13 mouse cellular contexts compared by ENCODE assay signal in genomic region chr16:49016620-49017332, GRCm38 (mm10). TPM values are rescaled to one million over a fixed set of nuclear protein-coding genes. Genes with fewer than 3 reads are reported as not detected.
A peak's percentile ranks its signal among the peaks of the same experiment; 100 is the strongest.
DNase-seq lines count a peak whose midpoint lies in the region; ATAC-seq and TF ChIP-seq lines count a peak whose summit lies in the region.
"Had no signal": no experiment of that assay in that cellular context is flagged by ENCODE, and none has a peak within 500 bp of the region (broad histone marks: within the 10 kb centered on the region; RNA-seq: fewer than 3 reads in every experiment).

No protein-coding gene starts in this region.

- H3K4me2 ChIP-seq in kidney, postnatal 0 days (ENCODE audit: low read length) = no peak overlapping the region
- H3K4me2 ChIP-seq: embryonic facial prominence, embryonic 12.5 days; heart, embryonic 12.5 days; lung, embryonic 15.5 days had no signal

- WGBS in kidney, postnatal 0 days = 71% methylated on average over 5 of the region's 5 CpGs

- peak; percentile 62 for TF ChIP-seq CTCF in kidney, postnatal 0 days (IDR thresholded peaks at IDR 0.05; ENCODE audit: low read depth)

- no peak overlapping the region for H3K9ac ChIP-seq in kidney, postnatal 0 days (ENCODE audit: low read depth, low read length)
- H3K9ac ChIP-seq: embryonic facial prominence, embryonic 12.5 days; heart, embryonic 12.5 days; lung, embryonic 15.5 days had no signal

- peak; percentile 69 for DNase-seq in kidney, postnatal 0 days (ENCODE audit: low spot score)
- no peak for DNase-seq in kidney, postnatal 36 days
- DNase-seq in thymus, postnatal 0 days (ENCODE audit: low spot score) = peak; percentile 18
- DNase-seq in thymus, postnatal 36 days = no peak
- peak; percentile 36 for DNase-seq in telencephalon, adult 2 months (ENCODE audit: low read depth, low spot score)
- DNase-seq in urinary bladder, postnatal 4 days (ENCODE audit: low spot score in 2 of 2) = no peak
- no peak for DNase-seq in ovary, postnatal 10 days (ENCODE audit: low spot score)
- DNase-seq: adrenal gland, adult 8-10 months; thymus, adult 2 months had no signal

- peaks cover 20% of the 10 kb centered on the region for H3K36me3 ChIP-seq in kidney, postnatal 0 days (ENCODE audit: insufficient read depth, low read length)

- no peaks in the 10 kb centered on the region for H3K4me1 ChIP-seq in kidney, postnatal 0 days (replicated peaks; ENCODE audit: insufficient read depth, low read length)
- H3K4me1 ChIP-seq: embryonic facial prominence, embryonic 12.5 days; heart, embryonic 12.5 days; lung, embryonic 15.5 days had no signal

- H3K27me3 ChIP-seq in kidney, postnatal 0 days (ENCODE audit: insufficient read depth, low read length) = no peaks in the 10 kb centered on the region
- H3K27me3 ChIP-seq: embryonic facial prominence, embryonic 12.5 days; heart, embryonic 12.5 days; lung, embryonic 15.5 days had no signal

- H3K27ac ChIP-seq in kidney, postnatal 0 days = no peak overlapping the region
- H3K27ac ChIP-seq: embryonic facial prominence, embryonic 12.5 days; lung, embryonic 15.5 days had no signal

- no peak for ATAC-seq in kidney, postnatal 0 days (replicated peaks; ENCODE audit: low FRiP score, low read depth)
- peak; percentile 79 for ATAC-seq in common myeloid progenitor, adult 5-6 weeks (replicated peaks; ENCODE audit: low read depth, poor library complexity, severe bottlenecking)

- H3K9me3 ChIP-seq in kidney, postnatal 0 days (replicated peaks; ENCODE audit: low read length) = no peaks in the 10 kb centered on the region
- H3K9me3 ChIP-seq: embryonic facial prominence, embryonic 12.5 days; heart, embryonic 12.5 days; lung, embryonic 15.5 days had no signal

- H3K4me3 ChIP-seq in kidney, postnatal 0 days (replicated peaks; ENCODE audit: low read depth, low read length) = no peak overlapping the region
- H3K4me3 ChIP-seq: embryonic facial prominence, embryonic 12.5 days; heart, embryonic 12.5 days; lung, embryonic 15.5 days had no signal

RNA-seq across cellular contexts. Expression of gene Cip2a, which starts 22.8 kb away (rescaled TPM):
- polyA plus RNA-seq in kidney, postnatal 0 days (2015; fragmentation: Nextera tagmentation; extraction: Ambion mirVana) = 11.7 and 12.1 TPM in 2 replicates
- polyA plus RNA-seq in thymus, postnatal 0 days (2015; fragmentation: Nextera tagmentation; extraction: Ambion mirVana) = 32.5 and 33.5 TPM in 2 replicates
- 117 and 145 TPM in 2 replicates for total RNA-seq in common myeloid progenitor, adult 5-6 weeks (2017)

RNA-seq across cellular contexts. Expression of gene Dzip3, which starts 22.8 kb away (rescaled TPM):
- polyA plus RNA-seq in kidney, postnatal 0 days (2015; fragmentation: Nextera tagmentation; extraction: Ambion mirVana) = 17.5 and 18.2 TPM in 2 replicates
- 14.0 and 14.4 TPM in 2 replicates for polyA plus RNA-seq in thymus, postnatal 0 days (2015; fragmentation: Nextera tagmentation; extraction: Ambion mirVana)
- 37.0 and 39.6 TPM in 2 replicates for total RNA-seq in common myeloid progenitor, adult 5-6 weeks (2017)

RNA-seq across cellular contexts. Expression of gene Myh15, which starts 40.5 kb away (rescaled TPM):
- polyA plus RNA-seq in kidney, postnatal 0 days (2015; fragmentation: Nextera tagmentation; extraction: Ambion mirVana) = not detected in 2 replicates
- polyA plus RNA-seq in thymus, postnatal 0 days (2015; fragmentation: Nextera tagmentation; extraction: Ambion mirVana) = 0.05 TPM in 1 of 2 replicates, not detected in the other
- total RNA-seq in common myeloid progenitor, adult 5-6 weeks (2017) = not detected in 2 replicates
- total RNA-seq: adrenal gland, adult 8-10 months had no signal
- polyA plus RNA-seq: lung, embryonic 15.5 days had no signal

Comparison
In these comparisons a context has a peak if more than half of its experiments do, and no peak if none do; other contexts are left out.
1. DNase-seq: peak in kidney, postnatal 0 days (single experiment), thymus, postnatal 0 days (single experiment) and telencephalon, adult 2 months (single experiment); none in kidney, postnatal 36 days (0 of 2), thymus, postnatal 36 days (0 of 2), urinary bladder, postnatal 4 days (0 of 2) and ovary, postnatal 10 days (single experiment).